Comparison of ENCODE assay signal across 22 mouse cellular contexts in the genomic region with DNA sequence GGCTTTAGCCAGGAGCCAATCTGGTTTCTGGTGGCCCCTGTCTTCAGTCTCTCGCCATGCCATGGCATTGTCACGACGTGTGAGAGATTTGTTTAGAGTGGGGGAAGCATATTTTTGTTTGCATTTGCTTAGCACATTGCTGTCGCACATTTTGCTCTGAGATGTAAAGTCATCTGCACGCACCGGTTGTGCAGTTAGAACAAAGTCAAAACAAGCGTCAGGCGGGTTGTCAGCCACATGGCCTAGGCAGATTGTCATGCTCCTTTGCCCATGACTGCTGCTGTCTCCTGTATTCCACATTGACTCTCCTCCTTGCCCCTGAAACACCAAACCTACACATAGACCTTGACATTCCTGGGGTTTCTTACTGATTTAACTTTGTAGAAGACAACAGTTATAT.
A peak's percentile ranks its signal among the peaks of the same experiment; 100 is the strongest.
DNase-seq lines count a peak whose midpoint lies in the region; ATAC-seq and TF ChIP-seq lines count a peak whose summit lies in the region.
"Had no signal": no experiment of that assay in that cellular context is flagged by ENCODE, and none has a peak within 500 bp of the region (broad histone marks: within the 10 kb centered on the region; RNA-seq: fewer than 3 reads in every experiment).

No protein-coding gene starts in this region.

- peaks cover 14% of the 10 kb centered on the region for H3K4me1 ChIP-seq in embryonic facial prominence, embryonic 13.5 days
- peaks cover 24% of the 10 kb centered on the region for H3K4me1 ChIP-seq in embryonic facial prominence, embryonic 10.5 days
- H3K4me1 ChIP-seq in liver, postnatal 0 days (ENCODE audit: insufficient read depth): no peaks in the 10 kb centered on the region

- peak overlapping the region; percentile 51 for H3K27ac ChIP-seq in embryonic facial prominence, embryonic 13.5 days
- H3K27ac ChIP-seq in embryonic facial prominence, embryonic 10.5 days (replicated peaks): no peak overlapping the region
- no peak overlapping the region for H3K27ac ChIP-seq in liver, postnatal 0 days (ENCODE audit: low read depth)
- H3K27ac ChIP-seq: heart, embryonic 10.5 days; hindbrain, embryonic 12.5 days had no signal

- H3K9me3 ChIP-seq in embryonic facial prominence, embryonic 13.5 days: no peaks in the 10 kb centered on the region
- no peaks in the 10 kb centered on the region for H3K9me3 ChIP-seq in embryonic facial prominence, embryonic 10.5 days
- H3K9me3 ChIP-seq in liver, postnatal 0 days (ENCODE audit: low read length): no peaks in the 10 kb centered on the region
- H3K9me3 ChIP-seq: G1E; heart, embryonic 10.5 days; hindbrain, embryonic 12.5 days had no signal

- no peak overlapping the region for H3K9ac ChIP-seq in embryonic facial prominence, embryonic 13.5 days
- H3K9ac ChIP-seq in liver, postnatal 0 days (replicated peaks): no peak overlapping the region
- H3K9ac ChIP-seq: hindbrain, embryonic 12.5 days had no signal

- no peaks in the 10 kb centered on the region for H3K36me3 ChIP-seq in embryonic facial prominence, embryonic 13.5 days
- no peaks in the 10 kb centered on the region for H3K36me3 ChIP-seq in embryonic facial prominence, embryonic 10.5 days (replicated peaks)
- no peaks in the 10 kb centered on the region for H3K36me3 ChIP-seq in liver, postnatal 0 days (replicated peaks; ENCODE audit: insufficient read depth, low read length)
- H3K36me3 ChIP-seq: G1E; heart, embryonic 10.5 days; hindbrain, embryonic 12.5 days had no signal

- ATAC-seq in embryonic facial prominence, embryonic 13.5 days (ENCODE audit: insufficient number of reproducible peaks, insufficient read depth, low FRiP score, low TSS enrichment, low read depth): no peak
- ATAC-seq in liver, postnatal 0 days: no peak
- ATAC-seq: CD4-positive, CD25-positive, alpha-beta regulatory T cell, adult 4 months; hindbrain, embryonic 16.5 days; inflammation-experienced regulatory T-cells, adult 6 months had no signal

- TF ChIP-seq EP300 in liver, postnatal 0 days (IDR thresholded peaks at IDR 0.05; ENCODE audit: low read depth): no peak

- H3K4me2 ChIP-seq in embryonic facial prominence, embryonic 13.5 days: no peak overlapping the region
- no peak overlapping the region for H3K4me2 ChIP-seq in liver, postnatal 0 days (ENCODE audit: low read depth, low read length)
- H3K4me2 ChIP-seq: hindbrain, embryonic 12.5 days had no signal

- H3K27me3 ChIP-seq in embryonic facial prominence, embryonic 13.5 days: no peaks in the 10 kb centered on the region
- no peaks in the 10 kb centered on the region for H3K27me3 ChIP-seq in embryonic facial prominence, embryonic 10.5 days (replicated peaks; ENCODE audit: low read depth, poor library complexity, severe bottlenecking)
- 0 out of 2 replicates have a peak, but pooled peaks cover 5% of the 10 kb centered on the region for H3K27me3 ChIP-seq in liver, postnatal 0 days (ENCODE audit: insufficient read depth, low read length)
- H3K27me3 ChIP-seq: hindbrain, embryonic 12.5 days had no signal

- no peak for DNase-seq in embryonic facial prominence, embryonic 10.5 days (ENCODE audit: low spot score)
- peak; percentile 9 for DNase-seq in layer of hippocampus, adult 11-12 months (ENCODE audit: low spot score)
- no peak for DNase-seq in layer of hippocampus, adult 9-10 months (ENCODE audit: low spot score)
- DNase-seq in layer of hippocampus, adult 18-20 months (ENCODE audit: low spot score in 2 of 2): peak; percentile 9 to 46
- DNase-seq in layer of hippocampus, postnatal 36 days: peak; percentile 21 to 31
- no peak for DNase-seq in ovary, postnatal 36 days (ENCODE audit: low spot score)
- no peak for DNase-seq in liver, postnatal 0 days
- DNase-seq: adrenal gland, postnatal 10 days; B cell, adult 2 months; cerebellum, adult 11-12 months; cerebellum, adult 9-10 months; cerebellum, postnatal 25 days; heart, adult 18-20 months; heart, postnatal 10 days; heart, postnatal 4 days had no signal

- H3K4me3 ChIP-seq in embryonic facial prominence, embryonic 13.5 days: no peak overlapping the region
- H3K4me3 ChIP-seq in embryonic facial prominence, embryonic 10.5 days: no peak overlapping the region
- H3K4me3 ChIP-seq in liver, postnatal 0 days (ENCODE audit: low read depth, low read length): no peak overlapping the region
- H3K4me3 ChIP-seq: heart, embryonic 10.5 days; hindbrain, embryonic 12.5 days had no signal

- WGBS in embryonic facial prominence, embryonic 13.5 days: 91% methylated on average over 8 of the region's 8 CpGs
- WGBS in embryonic facial prominence, embryonic 10.5 days: 93% methylated on average over 8 of the region's 8 CpGs
- WGBS in liver, postnatal 0 days (ENCODE audit: insufficient replicate concordance): 84% methylated on average over 8 of the region's 8 CpGs

- no peak for TF ChIP-seq CTCF in liver, postnatal 0 days (IDR thresholded peaks at IDR 0.05; ENCODE audit: low read depth)

Comparison
In these comparisons a context has a peak if more than half of its experiments do, and no peak if none do; other contexts are left out.
1. DNase-seq: peak in layer of hippocampus, adult 11-12 months (single experiment), layer of hippocampus, adult 18-20 months (2 of 2) and layer of hippocampus, postnatal 36 days (2 of 2); none in embryonic facial prominence, embryonic 10.5 days (single experiment), layer of hippocampus, adult 9-10 months (single experiment), ovary, postnatal 36 days (single experiment) and liver, postnatal 0 days (single experiment).